Mouse (Mus musculus): Measurements from ENCODE around the gene Fermt2.

DNA sequence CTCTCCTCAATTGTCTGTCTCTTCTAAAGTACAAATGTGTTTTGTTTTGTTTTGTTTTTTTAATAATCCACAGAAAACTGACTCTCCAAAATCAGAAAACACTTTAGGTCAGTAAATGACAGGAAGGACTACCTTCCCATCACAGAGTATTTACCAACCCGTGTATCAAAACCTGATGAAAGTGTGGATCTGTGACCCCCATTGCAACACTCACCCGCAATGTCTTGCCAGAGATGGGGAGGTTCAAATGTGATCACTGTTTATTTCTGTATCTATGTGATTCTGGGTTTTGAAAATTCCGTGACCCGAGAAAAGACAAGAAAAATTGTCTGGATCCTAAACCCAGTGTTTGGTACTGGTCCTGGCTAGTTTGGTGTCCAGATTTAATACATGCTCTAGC is 113.7 kb downstream of the Fermt2 start:
- TF ChIP-seq POLR2A (IDR thresholded peaks at IDR 0.05; ENCODE audit: low read depth, low read length) (no peak), CTCF (IDR thresholded peaks at IDR 0.05; ENCODE audit: extremely low read depth, insufficient read length, insufficient replicate concordance, low read depth, low read length) (no peak)

All from small intestine, adult 2 months (tissue).